Mouse (Mus musculus): ENCODE data around the gene Rfx4. TPM values are rescaled to one million over a fixed set of nuclear protein-coding genes. Genes with fewer than 3 reads are reported as not detected.

The Rfx4 gene
- total RNA-seq, 2 experiments from 2014 or later: 0.09 to 0.11 TPM

DNA sequence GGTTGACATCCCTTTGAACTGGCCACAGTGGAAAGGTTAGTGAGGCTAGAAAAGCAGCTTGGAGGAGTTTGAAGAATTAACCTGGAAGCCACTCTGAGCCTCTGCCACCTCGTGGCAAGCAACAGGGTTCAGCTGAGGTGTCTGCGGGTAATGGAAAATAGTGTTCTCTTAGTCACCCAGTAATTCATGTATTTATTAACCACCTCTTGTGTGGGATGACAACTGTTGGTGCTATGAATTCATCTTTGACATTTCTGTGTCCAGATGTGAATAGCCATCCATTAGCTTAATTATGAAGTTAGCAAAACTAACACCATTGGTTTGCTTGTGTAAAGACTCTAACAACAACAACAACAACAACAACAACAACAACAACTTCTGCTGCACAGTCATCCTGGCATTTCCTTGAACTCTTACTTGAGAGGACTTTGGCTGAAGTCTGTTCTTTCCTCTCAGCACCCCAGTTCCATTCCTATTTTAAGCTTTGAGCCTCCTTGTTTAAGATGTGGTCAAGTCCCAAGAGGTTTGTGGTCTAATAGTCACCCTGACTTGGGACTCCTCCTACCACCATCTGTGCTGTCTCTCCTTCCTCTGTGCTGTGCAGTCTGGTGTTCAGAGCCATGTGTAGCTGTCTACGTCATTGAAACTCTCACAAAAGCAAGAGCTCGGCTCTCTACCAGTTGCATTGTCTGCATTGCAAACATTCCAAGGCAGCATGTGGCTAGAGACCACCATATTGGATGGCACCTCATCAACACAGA lies 60.0 kb downstream of the Rfx4 start:
- no peak for DNase-seq

DNA sequence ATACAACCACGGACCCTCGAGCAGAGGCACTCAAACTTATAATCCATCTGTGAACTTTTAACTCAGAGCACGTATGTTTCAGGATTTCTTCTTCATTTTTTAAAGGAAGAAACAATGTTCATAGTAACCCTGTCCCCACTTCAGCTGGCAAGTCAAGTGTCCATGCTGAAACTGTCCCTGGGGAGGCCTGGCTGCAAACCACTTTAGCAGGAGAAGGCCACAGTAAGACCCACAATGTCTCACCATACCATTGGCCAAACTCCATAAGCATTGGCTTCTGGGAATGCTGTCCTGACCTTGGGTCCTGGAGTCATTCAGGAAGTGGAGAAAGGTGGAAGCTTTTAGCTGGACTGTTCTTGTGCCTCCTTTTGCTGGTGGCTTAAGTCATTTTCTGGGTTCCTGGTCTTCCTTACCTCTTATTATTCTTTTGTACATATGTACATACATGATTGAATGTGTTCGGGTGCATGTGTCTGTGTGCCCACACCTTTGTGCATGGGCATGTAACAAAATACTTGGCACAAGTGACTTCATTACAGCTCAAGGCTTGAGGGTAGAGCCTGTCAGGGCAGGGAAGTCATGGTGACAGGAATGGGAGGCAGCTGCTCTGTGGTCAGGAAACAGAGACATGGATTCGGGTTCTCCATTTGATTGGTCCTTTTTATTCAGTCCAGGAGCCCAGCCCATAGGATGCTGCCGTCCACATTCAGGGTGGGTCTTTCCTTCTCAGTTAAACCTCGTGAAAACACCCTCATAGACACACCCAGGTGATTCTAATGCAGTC lies 61.4 kb downstream of the Rfx4 start:
- DNase-seq: no peak

DNA sequence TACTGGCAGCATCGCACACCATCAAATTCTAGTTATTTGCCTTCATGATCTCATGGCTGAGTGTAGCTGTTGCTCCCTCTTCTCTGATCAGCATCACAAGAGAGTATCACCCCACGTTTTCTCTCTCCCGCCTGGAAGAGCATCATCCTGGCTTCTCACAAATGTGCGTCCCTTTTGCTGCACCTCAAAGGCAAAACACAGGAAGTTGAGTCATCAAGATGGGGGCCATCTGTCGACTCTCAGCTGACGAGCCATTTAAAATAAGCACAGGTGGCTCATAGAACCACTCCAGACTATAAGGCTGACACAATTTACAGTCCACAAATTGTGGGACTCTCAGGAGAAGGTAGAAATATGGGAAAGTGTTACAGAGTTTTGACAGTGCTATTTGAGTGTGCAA lies 63.8 kb downstream of the Rfx4 start:
- DNase-seq: no peak

GRCm38 (mm10) chr10:84820230-84820629 lies 64.4 kb downstream of the Rfx4 start:
- DNase-seq: no peak

DNA sequence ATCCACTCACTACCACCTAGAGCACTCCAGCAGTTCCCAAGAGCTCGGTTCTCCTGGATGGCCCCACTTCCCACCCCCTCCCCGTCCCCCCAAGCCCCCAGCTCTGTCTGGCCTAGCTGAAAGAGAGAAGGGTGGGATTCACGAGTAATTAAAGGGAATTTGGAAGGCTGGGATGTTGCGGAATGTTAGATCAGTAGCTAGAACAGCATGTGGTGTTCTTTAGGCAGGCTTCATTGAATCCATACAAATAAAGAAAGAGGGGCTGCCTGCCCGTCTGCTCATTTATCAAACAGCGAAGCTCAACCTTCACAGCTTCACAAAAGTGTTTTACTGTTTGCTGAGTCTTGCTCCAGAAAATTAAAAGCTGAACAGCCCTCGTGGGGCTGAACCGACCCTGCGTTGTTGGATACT lies 66.9 kb downstream of the Rfx4 start:
- no peak for DNase-seq

- peak; percentile 25 for DNase-seq
These were observed 67.8 kb downstream of the Rfx4 start for GRCm38 (mm10) chr10:84823621-84824020.

DNA sequence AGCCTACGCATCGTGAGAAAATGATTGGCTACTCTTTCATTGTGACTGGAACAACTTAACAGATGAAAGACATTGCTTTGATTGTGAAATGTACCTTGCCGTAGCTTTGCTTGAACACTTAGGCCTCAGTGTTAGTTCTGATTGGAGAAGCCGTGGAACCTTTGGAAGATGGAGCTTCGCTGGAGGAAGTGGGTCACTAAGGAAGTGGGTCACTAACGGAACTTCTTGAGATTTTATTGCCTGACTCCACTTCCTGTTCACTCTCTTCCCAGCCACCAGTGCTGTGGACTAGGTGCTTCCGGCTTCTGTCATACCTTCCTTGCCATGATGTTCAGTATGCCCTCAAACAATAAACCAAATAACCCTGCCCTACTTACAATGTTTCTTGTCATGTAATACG lies 73.1 kb downstream of the Rfx4 start:
- DNase-seq: no peak

DNA sequence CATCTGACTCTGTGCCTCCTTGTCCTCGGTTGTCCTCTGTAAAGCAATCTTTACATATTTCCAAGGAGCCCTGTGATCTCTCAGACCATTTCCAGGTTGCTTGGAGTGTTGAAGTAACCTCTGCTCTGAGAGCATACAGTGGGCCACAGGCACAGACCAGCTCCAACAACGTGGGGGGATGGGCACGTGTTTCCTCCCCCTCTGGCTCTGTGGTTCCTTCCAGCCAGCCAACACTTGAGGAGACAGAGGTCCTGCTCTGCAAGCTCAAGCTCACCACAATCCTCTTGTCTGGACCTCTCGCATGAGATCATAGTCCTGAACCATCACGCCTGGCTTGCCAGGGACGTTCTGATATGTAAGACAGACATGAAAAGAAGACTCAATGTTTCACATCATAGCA lies 79.7 kb downstream of the Rfx4 start:
- DNase-seq: no peak

DNA sequence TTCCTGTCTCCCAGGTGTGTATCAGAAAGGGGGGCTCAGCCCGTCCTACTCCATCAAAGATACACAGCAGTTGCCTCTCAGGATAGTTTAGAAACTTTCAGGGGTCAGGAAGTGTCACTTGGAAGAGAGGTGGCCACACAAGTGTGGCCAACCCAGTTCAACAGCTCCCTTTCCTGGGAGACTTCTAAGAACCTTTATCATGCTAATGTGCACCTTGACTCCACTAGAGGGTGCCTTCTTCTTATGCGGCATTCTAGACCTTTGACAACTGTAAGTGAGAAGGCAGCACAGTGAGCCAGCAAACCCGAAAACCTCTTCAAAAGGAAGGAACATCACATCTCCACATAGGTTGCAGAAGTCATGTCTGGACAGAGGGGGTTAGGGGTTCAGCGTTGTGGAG lies 80.2 kb downstream of the Rfx4 start:
- DNase-seq: no peak

- no peak for DNase-seq
These were observed 81.5 kb downstream of the Rfx4 start for GRCm38 (mm10) chr10:84837355-84837754.

- no peak for DNase-seq
These were observed 83.1 kb downstream of the Rfx4 start for GRCm38 (mm10) chr10:84838850-84839473.

DNA sequence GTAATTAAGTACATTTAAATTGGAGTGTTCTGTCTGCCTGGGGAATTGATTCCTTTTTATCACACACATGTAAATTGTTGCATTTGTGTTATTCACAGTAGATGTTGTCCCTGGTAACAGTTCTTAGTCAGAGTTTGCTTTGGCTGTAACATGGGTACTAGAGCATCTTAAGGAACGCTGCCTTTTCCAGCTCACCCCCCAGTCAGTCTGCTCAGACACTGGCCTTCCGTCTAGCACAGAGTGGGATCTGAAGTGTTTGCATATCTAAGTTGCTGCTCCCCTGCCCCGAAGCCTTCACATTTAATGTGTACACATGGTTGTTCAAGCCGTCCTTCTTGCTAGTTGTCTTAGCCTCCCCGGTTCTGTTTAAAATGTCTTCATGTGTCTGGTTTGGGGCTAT lies 90.8 kb downstream of the Rfx4 start:
- DNase-seq: no peak

DNA sequence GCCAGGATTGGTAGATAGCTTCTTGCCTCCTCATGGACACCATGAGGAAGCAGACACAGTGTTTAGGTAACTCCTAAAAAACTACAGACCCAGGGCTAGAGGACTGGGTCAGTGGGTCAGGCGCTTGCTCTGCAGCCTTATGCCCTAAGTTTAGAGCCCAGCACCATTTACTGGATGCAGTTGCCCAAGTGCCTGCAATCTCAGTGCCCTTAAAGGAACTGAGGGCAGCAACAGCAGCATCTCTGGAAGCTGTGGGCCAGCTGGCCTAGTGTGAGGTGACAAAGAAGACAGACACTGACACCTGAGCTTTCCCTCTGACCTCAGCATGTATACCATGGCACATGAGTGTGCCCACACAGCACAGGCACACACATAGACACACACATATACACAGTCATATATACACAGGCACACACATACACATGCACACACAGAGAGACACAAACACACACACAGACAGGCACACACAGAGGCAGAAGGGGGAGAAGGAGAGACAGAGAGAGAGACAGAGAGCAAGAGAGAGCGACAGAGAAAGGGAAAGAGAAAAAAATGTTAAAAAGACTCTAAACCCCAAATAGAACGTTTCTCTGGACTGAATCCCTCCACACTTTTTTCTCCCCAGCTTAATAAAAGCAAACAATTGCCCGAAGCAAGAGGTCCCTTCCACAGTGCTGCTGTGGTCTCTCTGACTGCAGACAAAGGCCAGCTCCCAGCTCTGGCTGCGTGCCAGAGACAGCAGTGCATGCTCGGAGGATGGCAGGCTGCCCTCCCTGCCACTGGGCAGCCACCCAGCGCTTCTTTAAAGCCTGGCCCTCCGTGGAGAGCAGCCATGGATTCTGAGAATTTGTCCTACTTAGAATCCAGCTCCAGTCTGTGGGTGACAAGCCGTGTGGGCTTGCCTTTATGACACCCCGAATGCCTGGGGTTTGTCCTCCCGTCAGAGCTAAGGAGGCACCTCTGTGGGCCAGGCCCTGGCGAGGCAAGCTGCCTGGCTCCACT lies 96.4 kb downstream of the Rfx4 start:
- DNase-seq: peak; percentile 83

- DNase-seq: no peak
These were observed 98.2 kb downstream of the Rfx4 start for GRCm38 (mm10) chr10:84854059-84854458.

DNA sequence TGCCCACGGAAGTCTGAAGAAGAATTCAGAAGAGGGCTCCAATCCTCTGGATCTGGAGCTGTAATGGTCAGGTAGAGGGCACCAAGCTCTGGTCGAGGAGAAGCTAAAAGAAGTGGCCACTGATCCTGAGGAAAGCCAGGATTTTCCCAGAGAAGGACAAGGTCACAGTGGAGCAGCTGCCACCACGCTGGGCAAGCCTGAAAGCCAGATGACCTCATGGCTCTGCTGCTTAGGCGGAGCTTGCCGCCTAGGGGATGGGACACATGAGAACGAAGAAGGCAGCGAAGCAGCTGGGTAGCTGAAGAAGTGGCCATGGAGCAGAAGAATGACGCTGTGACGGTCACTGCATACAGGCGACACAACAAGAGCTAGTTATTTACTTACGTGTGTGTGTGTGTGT lies 99.6 kb downstream of the Rfx4 start:
- DNase-seq: no peak

GRCm38 (mm10) chr10:84858371-84858770 lies 102.5 kb downstream of the Rfx4 start:
- DNase-seq: no peak

- DNase-seq: no peak
These were observed 103.1 kb downstream of the Rfx4 start for GRCm38 (mm10) chr10:84858806-84859496.

DNA sequence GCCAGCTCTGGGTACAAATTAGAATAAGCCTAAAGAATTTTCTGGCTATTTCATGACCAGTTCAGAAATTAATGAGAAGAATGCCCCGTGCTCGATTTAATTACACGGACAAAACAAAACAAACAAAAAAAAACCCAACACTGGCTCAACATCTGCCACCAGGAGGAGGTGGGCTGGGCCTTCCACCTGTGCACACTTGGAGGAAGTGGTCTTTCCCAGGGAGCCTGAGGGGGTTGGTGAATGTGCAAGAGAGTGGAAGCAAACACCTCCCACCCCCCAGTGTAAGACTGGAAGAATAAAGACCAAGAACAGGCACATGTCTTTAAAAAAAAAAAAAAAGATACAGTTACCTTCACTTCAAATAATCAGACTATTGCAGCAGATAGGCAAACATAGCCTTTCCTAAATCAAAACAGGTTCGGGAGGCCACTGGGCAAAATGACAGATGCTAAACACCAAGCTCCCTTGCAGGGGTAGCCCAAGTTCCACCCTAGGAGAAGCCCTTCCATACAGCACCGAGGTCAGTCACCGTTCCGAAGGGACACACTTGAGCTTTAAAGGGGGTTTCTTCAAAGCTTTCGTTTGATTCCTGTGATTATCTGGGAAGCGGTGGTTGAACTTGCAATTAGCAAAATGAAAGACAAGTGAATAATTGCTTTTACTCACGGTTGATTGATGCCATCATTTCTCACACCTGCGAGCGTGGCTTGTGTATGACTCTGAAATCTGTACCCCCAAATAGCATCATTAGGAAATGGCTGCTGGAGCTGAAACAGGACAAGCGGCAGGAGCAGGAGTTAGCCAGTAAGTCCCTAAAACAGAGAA lies 103.9 kb downstream of the Rfx4 start:
- DNase-seq: no peak

GRCm38 (mm10) chr10:84863488-84863887 lies 107.6 kb downstream of the Rfx4 start:
- DNase-seq: no peak

DNA sequence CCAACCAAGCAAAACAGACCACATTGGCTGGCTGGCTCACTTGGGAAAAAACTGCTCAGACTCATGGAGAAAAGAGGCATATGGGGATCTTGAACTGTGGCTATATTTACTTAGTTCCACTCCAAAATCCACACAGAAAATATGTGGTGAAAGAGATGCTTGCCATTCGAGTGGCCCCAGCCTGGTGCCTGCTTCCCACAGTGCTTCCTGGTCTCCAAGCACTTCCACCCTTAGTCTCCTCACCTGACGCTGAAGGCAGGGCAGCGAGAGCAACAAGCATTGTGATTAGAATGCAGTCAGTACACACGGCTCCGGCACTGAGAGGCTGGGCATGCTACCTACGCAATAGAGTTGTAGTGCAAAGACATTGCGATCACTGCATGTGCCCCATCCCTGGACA lies 111.7 kb downstream of the Rfx4 start:
- no peak for DNase-seq

Data from gastrocnemius, postnatal 10 days (tissue).